Mouse (Mus musculus): ENCODE results near the gene Col25a1.
A peak's percentile ranks its signal among the peaks of the same experiment; 100 is the strongest.

The Col25a1 gene

DNA sequence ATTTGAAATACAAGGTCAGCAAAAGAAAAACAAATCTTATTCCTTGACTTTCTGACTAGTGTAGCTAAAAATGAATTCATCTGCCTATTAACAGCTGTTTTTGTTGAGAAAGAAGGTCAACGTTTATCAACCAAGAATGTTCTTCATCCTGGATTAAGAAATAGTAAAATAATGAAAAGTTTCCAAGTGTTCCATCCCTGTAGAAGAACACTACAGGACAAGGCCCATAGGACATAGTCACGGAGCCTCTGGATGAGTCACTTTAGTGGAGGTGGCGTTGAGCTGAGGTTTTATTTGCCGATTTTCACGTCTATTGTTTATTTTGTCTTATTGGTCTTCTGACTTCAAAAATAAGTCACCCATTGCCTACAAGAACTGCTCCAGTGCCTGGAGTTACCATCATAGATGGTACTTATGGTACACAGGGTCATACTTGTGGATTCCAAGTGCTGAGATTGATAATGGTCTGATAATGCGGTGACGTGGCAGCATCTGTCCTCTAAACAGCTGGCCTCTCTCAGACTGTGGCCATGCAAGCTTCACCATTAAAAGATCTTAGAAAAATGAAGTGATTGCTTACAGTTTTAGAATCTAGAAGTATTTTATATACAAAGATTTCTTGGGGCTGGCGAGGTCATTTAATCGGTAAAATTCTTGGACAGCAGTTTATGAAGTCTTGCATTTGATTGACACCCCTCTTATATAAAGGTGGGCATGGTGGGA, 198.7 kb downstream of the Col25a1 start:
- DNase-seq = no peak

DNA sequence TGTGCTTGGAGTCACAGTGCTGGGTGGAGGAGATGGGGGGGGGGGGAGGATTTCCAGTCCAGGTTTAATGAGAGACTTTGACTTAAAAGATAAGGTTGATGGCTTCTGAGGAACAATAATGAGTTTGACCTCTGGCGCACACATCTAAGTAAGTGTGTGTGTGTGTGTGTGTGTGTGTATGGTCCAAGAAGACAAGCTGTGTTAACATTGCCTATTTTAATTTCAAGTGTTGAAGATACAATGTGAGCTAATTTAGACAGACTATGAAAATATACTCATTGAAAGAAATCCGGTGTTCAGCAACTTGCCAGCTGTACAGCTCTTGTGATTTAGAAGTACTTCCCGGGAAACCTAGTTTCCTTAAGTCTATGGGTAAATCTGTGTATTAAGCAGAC, 199.3 kb downstream of the Col25a1 start:
- DNase-seq = no peak

DNA sequence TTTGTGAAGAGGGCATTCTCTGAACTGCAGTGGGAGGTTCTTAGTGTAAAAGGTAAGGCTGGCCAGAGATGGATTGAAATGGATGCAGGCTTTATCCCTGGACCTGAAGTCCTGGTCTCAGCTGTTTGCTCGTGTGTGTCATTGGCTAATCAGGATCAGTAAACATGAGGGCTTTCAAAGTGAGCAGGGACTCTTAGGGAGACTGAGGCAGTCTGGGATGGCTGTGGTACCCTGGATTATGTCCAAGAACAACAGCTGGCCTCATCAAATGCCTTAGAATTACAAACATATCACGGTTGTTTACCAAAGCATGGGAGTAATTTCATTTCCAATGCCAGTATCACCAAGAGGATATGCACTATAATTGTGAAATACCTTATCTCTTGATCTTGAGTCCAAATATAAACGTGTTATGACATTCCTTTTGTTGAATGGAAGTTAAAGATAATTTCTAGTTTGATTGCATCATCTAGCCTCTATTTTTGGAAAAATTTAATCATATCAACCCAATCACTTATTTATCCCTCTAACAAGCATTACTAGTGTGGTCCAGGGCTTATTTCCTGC, 201.1 kb downstream of the Col25a1 start:
- DNase-seq = no peak

DNA sequence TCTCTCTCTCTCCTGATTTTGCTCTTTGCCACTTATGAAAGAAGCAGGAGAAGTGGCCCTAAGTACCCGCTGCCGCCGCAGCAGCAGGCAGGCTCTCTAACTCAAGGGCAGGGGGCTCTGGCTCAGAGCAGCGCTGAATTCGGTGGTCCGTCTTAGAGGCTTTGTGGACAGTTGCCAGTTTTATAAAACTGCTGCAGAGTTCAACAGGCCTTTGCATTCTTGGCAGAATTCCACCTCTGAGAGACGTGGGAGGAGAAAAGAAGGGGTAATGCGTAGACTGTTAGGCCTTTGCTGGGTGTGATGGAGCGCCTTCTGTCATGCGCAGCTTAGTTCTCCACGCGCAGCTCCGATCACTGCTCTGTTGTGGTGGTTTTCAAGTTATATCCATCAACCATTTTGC, 206.6 kb downstream of the Col25a1 start:
- peak; percentile 47 for DNase-seq

DNA sequence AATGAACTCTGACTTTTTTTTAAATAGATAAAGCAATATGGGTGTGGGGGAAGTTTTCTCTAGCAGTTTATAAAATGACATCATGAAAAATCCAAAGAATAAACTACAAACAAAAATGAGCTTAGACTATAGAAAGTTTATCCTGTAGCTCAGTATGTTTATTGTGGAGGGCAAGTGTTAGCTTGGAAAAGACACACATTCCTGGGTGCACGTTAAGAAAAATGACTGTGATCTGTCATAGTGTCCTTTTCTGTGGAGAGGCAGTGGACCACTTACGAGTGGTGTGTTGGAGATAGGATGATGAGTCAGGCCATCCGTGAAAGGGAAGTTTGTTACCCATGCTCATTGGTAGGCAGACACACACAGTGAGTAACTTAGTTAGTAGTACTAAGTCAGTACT, 207.1 kb downstream of the Col25a1 start:
- no peak for DNase-seq

DNA sequence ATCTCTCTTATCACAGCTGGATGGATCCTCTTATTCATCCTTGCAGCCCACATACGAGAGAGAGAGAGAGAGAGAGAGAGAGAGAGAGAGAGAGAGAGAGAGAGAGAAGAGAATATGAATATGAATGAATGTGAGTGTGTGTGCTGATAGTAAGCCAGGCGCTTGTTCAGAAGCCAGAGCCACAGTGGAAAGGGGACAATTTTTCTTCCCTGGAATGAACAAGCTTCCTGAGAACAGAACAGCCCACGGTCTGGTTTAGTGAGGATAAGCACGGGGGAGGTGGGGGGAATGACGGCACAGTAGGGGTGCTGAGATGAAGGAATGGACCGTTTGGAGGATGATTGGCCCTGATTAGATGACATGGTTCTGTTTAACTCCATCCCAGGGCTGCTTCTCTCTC, 218.9 kb downstream of the Col25a1 start:
- DNase-seq = no peak

DNA sequence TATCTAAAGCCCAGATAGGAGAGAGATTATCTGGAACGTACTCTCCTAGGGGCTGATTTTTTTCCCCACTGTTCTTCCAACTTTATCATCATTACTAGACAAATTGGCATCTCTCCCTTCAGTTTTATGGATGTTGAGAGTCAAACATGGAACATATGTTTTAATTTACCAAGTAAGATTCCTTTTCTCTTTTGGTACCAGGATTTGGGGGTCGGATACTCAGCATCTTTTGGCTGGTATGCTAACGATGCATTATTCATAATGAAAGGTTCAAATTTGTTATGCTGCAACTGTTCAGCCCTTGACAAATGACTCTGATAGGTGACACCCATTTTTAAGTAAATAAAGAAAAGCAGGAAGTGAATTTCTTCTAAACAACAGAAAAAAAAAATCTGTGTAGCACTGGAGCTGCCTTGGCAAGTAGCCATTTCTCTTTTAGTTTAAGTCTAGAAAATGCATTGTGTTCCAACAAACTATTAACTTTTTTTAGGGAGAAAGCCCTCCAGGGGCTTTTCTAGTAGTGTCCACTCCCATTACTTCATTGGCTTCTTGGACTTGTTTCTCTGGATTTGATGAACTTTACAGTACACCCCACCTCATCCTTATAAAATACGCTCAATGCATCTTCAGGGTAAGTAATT, 223.2 kb downstream of the Col25a1 start:
- no peak for DNase-seq

DNA sequence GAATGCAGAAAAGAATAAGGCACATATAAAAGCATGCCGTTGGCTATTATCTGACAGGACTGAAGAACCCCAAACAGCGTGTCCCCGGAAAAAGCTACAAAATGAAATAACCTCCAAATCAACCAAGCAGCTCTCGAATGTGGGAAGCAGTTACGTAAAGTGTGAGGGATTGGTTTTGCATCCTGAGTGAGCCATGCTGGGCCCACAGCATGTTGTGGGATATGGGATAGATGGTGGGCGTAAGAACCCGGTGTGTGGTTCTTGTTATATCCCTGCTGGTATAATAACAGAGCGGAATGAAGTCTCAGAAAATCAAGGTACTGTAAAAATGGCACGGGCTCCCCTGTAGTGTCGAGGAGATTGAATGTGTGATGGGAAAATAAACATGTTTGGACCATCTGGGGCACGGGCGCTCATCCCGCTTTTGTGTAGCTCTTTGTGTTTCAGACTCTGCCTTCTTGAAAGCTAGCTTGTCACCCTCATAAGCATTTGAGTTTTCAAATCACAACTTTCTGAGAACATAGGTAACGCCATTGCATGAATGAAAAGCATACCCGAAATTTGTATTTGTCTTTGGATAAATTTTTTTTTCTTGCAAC, 225.4 kb downstream of the Col25a1 start:
- DNase-seq = no peak

DNA sequence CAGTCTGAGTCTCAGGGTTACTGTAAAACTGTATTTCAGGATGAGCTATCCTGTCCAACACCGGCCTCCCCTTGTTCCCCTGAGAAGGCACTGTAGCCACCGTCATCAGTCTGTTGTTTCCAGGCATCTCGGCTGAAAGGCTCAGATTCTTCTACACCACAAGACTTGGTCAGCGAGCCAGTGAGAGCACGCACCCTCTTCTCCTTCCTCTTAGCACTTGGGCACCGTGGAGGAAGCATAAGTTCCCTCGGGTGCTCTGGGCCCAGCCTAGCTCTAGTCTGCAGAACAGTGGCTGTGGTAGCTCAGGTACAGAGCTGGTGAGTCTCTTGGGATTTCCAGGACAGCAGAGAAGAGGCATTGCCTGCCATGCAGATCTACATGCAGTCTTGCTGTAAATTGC, 229.5 kb downstream of the Col25a1 start:
- no peak for DNase-seq

DNA sequence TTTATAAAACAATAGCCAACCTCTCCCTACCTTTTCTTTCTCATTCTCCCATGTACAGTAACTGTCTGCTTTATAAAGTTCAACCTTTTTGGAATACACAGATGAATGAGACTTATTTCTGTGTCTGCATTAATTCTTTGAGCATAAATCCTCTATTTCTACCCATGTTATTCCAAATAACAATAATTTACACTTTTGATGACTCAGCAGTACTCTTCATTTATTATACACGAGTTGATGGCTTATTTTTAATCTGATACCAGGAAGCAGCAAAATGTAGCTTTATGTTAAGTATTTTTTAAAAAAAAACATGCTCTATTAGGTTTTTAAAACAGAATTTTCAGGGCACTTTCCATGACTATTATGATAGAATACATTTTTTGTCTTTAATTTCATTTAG, 230.6 kb downstream of the Col25a1 start:
- DNase-seq = no peak

DNA sequence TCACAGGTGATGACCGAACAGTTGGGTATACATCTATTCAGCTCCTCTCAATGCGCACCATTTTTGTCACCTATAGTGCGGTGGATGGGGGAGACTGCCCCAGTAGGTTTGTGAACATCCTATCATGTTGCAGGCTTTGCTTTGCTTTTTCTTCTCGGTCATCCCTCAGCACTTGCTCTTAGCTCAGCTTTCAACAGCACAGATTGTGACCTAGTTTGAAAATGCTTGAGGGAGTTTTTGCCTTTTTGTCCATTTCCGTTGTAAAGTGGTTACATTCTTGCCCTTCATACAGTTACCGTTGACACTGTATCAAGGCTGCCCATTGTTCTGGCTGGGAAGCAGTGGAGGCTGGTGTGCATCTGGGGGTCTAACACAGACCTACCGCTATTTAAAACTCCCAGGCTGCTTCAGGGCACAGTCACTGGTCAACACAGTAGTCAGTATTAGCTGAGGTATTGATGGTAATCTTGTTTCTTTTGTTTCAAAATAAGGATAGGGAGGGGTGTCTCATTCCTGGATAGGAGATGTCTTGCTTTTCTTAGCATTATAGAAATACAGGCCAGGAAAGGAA, 231.6 kb downstream of the Col25a1 start:
- DNase-seq = no peak

DNA sequence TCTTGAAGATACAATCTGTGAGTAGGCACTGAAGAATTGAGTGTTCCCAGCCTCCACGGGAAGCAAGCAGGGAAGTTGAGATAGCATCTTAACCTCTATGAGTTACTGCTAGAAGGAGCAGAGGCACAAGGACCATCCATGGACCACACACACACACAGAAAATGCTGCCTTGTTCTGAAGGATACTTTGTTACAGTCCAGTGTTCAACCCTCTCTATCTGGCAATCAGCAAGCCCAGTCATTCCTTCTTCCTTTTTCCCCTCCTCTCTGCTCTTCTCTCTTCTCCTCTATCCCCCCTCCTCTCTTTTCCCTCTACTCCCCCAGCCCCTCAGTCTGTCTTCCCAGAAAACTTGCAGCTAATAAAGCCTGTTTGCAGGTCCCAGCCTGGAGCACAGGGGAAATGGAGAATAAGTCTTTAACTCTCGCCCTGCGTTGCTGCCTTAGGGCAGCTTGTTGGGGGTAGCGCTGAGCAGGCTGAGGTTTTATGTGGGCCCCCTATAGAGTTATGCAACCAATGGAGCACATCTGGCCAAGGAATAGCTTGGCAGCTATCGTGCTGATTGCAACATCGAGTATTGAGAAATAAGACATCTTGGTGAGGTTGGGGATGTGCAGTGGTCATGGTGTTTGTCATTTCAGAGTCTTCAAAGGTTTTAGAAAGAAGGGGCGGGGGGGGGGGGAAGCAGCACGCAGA, 235.8 kb downstream of the Col25a1 start:
- DNase-seq = no peak

DNA sequence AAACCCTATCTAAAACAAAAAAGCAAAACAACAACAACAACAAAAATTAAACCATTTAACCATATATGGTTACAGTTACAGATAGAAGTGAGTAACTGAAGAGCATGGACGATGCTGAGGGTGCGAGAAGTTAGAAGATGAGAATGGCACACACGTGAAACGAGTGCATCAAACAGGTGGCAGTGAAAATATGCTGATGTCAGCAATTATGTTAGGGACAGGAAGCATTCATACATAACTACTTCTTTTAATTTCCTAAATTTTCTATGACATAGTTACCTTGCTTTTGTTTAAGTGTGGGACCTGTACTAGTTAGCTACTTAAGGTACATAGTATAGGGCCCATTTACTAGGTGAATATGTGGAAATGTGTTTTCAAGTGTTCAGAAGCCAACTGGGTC, 237.1 kb downstream of the Col25a1 start:
- no peak for DNase-seq

DNA sequence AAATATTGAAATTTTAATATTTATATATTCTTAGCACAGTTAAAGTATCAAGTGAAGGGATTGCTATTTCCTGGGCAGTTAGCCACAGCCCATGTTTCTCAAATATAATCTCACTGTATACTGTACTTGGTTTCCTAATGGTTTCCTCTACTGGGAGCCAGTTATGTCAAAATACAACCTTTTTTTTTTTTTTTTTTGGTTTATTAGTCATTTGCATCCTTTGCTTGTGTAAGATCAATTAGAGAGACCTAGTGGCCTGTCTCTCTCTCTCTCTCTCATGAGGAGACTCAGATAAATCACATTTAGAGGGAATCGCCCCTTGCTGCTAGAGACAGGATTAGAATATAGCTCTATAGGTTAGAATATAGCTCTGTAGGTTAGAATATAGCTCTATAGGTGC, 237.8 kb downstream of the Col25a1 start:
- no peak for DNase-seq

DNA sequence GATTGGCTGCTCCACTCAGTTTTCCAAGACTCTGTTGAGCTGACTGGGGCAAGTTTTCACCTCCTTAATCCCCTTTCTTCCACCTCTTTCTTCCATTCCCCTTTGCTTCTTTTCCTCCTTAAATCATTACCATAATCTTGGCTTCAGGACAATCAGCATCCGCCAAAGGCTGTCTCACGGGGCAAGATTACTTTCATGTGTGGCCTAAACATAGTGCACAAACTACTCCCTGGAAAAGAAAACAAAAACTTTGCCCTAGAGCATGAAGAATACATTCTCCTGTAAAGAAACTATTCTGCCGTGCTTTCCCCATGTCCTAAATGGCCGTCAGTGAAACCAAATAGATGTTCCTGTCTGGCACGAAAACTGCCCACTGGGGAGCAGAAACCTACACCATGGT, 238.9 kb downstream of the Col25a1 start:
- no peak for DNase-seq

DNA sequence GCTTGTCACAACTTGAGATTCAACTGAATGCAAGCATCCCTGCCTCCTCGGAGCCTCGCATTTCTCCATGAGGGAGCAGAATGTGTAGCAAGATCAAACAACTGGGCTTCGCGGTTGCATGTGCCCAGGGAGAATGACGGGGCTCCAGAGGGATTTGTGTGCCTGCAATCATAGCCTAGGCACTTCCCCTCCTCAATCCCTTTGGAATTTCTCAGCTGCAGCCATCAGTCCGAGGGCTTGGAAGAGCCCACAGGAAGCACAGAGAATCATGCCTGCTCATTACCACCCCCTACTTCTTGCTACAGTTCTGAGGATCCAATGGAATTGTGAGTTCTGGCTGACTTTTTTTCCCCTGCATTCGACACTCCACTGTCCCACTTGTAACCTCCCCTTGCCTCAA, 241.8 kb downstream of the Col25a1 start:
- no peak for DNase-seq

DNA sequence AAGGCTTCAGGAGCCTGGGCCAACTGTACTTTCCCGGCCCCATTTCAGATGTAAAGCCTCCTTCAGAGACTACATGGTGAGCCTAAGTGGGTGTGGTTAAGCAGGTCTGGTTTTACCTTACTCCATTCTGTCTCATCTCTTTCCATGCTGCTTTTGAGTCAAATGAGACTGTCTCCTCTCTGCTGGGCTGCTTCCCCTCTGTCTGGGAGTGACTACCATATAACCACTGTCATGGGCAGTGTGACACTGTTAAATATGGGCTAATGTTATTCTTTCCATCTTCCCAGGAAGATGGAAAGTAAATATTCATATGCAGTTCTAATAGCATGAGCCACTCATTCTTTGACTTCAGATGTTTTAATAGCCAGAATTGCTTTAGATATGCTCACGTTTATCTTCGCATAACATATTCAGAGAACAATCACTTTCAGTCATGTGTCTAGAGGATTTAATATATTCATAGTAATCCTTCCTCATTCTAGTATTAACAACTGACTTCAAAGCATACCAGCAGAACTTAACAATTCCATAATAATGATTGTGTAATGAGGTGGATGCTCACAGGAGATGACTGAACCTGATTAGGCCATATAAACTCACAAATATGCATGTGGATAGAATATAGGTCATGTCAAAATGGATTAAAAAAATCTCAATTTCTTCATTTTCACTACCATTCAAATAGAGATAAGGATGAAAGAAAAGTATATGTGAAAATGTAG, 243.5 kb downstream of the Col25a1 start:
- DNase-seq = no peak

DNA sequence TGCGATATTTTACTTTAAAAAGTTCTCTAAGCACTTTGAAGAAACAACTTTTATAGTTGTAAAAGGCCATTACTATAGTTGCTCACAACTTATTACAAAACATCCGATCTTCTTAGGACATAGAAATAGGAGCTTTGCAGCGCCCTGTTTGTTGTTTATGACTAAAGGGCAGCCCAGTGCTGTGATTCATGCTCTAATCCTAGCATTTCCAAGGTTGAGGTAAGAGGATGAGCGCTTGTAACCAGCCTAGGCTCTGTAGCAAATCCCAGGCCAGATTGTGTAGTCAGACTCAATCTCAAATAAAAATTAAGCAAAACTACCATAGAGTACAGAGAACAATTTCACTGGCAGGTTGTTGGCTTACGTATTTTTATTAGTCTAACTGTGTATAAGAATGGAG, 246.5 kb downstream of the Col25a1 start:
- no peak for DNase-seq

DNA sequence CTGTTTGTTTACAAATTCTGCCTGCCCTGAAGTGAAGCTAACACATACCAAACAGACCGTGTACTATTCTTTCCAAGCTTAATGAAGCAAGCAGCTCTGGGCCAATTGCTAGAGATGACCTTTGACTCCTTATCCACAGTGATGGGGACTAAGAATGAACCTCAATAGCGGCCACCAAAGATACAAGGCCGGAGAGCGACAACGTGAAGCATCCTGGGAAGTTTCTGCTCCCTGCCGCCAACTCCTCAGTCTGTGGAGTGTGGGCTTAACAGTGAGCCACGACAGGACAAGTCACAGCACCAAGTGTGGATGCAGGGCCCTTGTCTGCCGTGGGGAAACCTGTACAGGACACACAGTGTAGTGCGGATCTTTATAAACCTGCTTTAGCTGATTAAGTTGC, 247.3 kb downstream of the Col25a1 start:
- no peak for DNase-seq

DNA sequence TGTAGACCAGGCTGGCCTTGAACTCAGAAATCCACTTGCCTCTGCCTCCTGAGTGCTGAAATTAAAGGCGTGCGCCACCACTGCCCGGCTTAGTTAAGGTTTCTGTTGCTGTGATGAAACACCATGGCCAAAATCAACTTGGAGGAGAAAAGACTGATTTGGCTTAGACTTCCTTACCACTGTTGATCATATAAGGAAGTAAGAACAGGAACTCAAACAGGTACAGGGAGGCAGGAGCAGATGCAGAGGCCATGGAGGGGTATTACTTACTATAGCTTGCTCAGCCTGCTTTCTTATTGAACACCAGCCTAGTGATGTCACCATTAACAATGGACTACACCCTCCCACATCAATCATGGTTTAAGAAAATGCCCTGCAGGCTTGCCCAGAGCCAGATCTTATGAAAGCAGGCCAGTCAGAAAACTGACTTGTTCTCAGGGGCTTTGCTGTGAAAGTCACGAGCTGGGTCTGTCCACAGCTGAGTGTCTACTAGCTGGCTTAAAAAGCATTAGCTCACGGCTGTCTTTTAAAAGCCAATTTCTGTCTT, 249.1 kb downstream of the Col25a1 start:
- no peak for DNase-seq

DNA sequence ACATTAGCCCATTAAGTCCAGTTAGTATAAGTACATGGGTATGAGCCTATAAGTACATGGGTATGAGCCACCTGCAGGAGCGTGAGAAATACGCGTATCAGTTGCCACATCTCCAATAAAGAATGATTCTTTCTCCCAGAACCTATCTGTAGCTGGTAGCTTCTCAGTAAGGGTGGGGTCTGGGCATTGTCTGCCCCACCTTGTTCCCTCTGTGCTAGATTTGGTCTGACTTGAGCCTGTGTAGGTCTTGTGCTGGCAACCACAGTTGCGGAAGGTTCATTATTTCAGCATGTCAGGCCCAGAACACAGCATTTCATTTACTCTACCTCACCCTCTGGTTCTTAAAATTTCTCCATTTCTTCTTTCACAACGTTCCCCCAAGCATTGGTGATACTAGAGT, 250.4 kb downstream of the Col25a1 start:
- no peak for DNase-seq

DNA sequence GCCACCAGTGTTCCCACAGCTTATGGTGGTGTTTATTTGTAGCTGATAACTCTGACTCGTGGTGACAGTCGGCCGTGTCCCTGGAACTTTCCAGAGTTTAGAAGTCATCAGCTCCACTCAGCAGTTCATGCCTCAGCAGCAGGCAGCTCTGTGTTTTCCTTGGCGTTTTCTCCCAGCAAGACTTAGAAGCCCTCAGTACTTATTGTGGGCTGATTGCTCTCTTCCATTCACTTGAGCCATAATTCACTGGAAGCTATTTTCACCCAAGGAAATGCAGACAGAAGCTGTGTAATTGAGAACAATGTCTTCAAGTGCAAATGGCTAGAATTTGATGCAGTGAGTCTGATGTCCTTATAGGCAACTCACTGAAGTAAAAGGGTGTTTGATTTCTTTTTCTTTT, 254.6 kb downstream of the Col25a1 start:
- DNase-seq = peak; percentile 25
